Mouse (Mus musculus): ENCODE results near the gene Map7d3.

DNA sequence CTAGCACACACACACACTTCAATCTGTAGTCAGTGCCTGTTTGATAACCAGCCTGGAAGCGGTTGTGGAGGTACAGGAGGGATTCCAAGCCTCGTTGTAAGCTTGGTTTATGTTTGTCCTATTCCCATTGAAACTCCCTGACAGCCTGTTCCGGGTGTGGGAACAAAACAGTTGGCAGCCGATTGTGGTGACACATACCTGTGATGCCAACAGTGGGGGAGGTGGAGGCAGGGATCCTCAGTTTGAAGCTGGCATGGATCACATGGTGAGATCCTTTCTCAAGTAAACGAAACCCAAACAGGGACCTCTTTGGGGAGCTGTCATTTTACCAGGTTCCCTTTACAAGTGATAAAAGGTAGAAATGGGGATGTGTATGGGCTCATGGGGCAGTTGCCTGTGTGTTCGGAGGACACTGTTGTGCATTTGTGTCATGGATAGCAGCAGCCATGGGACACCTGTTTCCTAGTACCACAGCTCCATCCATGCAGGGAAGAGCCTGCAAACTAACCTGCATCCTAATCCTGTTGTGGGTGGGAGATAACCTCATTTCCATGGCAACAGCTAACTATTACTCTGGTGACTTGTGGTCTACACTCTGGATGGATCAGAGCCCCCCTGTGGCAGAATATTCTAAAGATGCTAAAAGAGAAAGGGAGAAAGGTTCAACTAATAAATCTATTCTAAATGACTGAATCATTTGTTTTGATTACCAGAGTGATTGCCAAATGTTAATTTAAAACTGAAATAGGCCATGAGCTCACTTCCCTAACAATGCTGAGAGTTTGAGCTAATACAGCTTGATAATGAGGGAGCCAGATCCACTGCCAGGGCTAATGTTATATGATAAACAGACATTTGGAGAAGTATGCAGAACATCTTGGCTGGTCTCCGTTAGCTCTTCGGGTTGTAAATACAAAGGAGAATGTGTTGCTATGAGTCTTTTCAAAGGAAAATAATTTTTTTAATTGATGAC is 68.5 kb downstream of the Map7d3 start:
- TF ChIP-seq CTCF (IDR thresholded peaks at IDR 0.05; ENCODE audit: low read depth) (peak; percentile 32), EP300 (optimal IDR thresholded peaks at IDR 0.05) (no peak)
